Mouse (Mus musculus) hindbrain, embryonic 16.5 days (tissue): ENCODE results near the gene Vrk3. TPM values are rescaled to one million over a fixed set of nuclear protein-coding genes. Genes with fewer than 3 reads are reported as not detected.

ENCODE experiments used
- ATAC-seq: fragments of 200-750 bp; cut with Nextera tagmentation; 2 replicates; pipeline ENCODE4 v1.8.0; 2017; ENCODE audit warnings: moderate TSS enrichment, moderate library complexity
- H3K27ac ChIP-seq: fragments of 300-500 bp; sonication (generic); 2 replicates; pipeline ENCODE4 v1.5.1; 2014; ENCODE audit warnings: low read depth, mild to moderate bottlenecking, control low read depth, low read length, moderate library complexity
- H3K27me3 ChIP-seq: fragments of 300-500 bp; sonication (generic); replicated peaks from 2 replicates; pipeline ENCODE4 v1.6.1; 2014; ENCODE audit warnings: low read length; ENCODE audit not compliant: control insufficient read depth, insufficient read depth
- H3K36me3 ChIP-seq: fragments of 300-500 bp; sonication (generic); 2 replicates; pipeline ENCODE4 v1.6.1; 2014; ENCODE audit warnings: mild to moderate bottlenecking, low read length, moderate library complexity, mixed read lengths; ENCODE audit not compliant: control insufficient read depth, insufficient read depth
- H3K4me1 ChIP-seq: fragments of 300-500 bp; sonication (generic); 2 replicates; pipeline ENCODE4 v1.6.1; 2014; ENCODE audit warnings: low read depth, low read length; ENCODE audit not compliant: control insufficient read depth, insufficient read depth
- H3K4me2 ChIP-seq: fragments of 300-500 bp; sonication (generic); 2 replicates; pipeline ENCODE4 v1.6.1; 2014; ENCODE audit warnings: mild to moderate bottlenecking, low read length, control low read depth, moderate library complexity
- H3K4me3 ChIP-seq: fragments of 300-500 bp; sonication (generic); 2 replicates; pipeline ENCODE4 v1.5.1; 2014; ENCODE audit warnings: mild to moderate bottlenecking, low read length, control low read depth, moderate library complexity
- H3K9ac ChIP-seq: fragments of 300-500 bp; sonication (generic); 2 replicates; pipeline ENCODE4 v1.6.1; 2014; ENCODE audit warnings: low read depth, mild to moderate bottlenecking, control low read depth, low read length, moderate library complexity
- H3K9me3 ChIP-seq: fragments of 300-500 bp; sonication (generic); 2 replicates; pipeline ENCODE4 v1.6.1; 2014; ENCODE audit warnings: mild to moderate bottlenecking, low read length, moderate library complexity; ENCODE audit not compliant: control insufficient read depth
- WGBS: fragments of 180-500 bp; shearing (Covaris S2); extraction: QIAGEN DNeasy Blood & Tissue Kit; methylation state at CpG from one replicate; pipeline ENCODE4 v1.1.7; 2014; 5-methylcytosine and 5-hydroxymethylcytosine counted together
- polyA plus RNA-seq: library from polyadenylated mRNA; unstranded; fragments of >200 nt; fragmentation: Nextera tagmentation; extraction: Ambion mirVana; gene quantifications from 2 replicates; pipeline ENCODE4 v1.2.1, GENCODE M21; 2015

Vrk3 gene
- polyA plus RNA-seq, 1 experiment from 2014 or later, result 31.2 TPM

DNA sequence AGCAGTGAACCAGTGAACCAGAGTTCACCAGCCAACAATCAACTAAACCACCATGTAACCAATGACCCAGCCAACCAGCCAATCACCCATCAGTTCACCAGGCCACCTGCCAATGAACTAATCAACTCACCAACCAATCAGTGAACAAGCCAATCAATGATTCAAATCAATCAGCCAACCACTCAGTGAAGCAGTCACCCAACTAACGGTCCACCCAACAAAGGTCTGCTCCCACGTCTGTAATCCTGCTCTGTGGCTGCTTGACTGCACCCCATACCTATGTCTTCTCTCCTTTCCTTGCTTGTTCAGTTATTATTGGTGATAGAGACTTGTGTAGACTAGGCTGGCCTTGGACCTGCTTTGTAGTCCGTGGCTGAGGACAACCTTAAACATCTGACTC is 65.8 kb downstream of the Vrk3 start:
- H3K9me3 ChIP-seq, result no peaks in the 10 kb centered on the region
- no peak for ATAC-seq

DNA sequence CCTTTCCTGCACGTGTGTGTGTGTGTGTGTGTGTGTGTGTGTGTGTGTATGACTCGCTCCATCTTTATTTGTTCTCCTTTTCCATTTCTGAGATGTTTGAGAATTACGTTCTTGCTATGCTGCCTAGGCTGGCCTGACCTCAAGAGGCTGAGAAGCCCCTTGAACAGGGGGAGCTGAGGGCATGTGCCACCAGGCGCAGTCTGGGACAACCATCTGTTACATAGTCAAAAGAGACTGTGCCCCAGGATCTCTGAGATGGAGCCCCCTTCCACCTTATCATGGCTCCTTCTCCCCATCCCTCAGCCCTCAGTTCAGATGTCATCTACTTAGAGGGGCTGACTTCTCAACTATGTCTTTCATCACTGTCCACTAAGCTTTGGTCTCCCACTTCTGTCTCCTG is 66.2 kb downstream of the Vrk3 start:
- WGBS, result 92% methylated on average over 4 of the region's 4 CpGs
- Histone ChIP-seq H3K9me3 (no peaks in the 10 kb centered on the region), H3K27me3 (no peaks in the 10 kb centered on the region), H3K27ac (no peak overlapping the region), H3K4me1 (peaks cover 29% of the 10 kb centered on the region), H3K4me2 (no peak overlapping the region), H3K36me3 (no peaks in the 10 kb centered on the region), H3K9ac (no peak overlapping the region), H3K4me3 (no peak overlapping the region)
- no peak for ATAC-seq

More for the DNA sequence above, 65.8 kb downstream of the Vrk3 start:
- WGBS, result 87% methylated on average over 3 of the region's 3 CpGs
- Histone ChIP-seq H3K27ac (no peak overlapping the region), H3K27me3 (no peaks in the 10 kb centered on the region), H3K4me3 (no peak overlapping the region), H3K4me1 (peaks cover 28% of the 10 kb centered on the region), H3K4me2 (no peak overlapping the region), H3K9ac (no peak overlapping the region), H3K36me3 (no peaks in the 10 kb centered on the region)

DNA sequence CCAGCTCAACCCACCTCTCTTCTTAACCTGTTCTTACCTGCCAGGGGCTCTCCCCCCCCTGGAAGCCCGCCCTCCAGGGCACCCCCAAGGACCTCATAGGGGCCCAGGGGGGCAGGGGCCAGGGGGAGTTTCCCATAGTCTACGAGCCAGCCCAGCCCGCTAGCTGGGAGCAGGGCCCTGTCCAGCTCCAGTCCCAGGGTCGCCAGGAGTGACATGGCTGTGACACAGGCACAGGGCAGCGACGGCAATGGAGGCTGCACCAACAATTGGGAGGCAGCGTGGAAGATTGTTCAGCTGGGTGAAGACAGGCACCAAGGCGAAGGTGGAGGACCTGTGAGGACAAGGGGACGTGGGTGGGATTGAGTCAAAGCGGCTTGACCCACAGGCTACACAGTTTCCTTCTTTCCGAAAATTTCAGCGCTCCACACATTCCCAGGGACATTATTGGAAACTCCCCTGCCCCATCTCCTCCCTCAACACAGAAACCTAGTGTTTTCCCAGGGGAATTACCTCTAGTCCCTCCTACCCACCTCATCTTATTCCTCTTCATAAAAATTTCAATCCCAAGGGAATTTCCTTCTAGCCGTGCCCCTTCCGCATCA is 66.8 kb downstream of the Vrk3 start:
- Histone ChIP-seq H3K9me3 (no peaks in the 10 kb centered on the region), H3K4me1 (peaks cover 32% of the 10 kb centered on the region), H3K27ac (peak overlapping the region; percentile 73), H3K36me3 (no peaks in the 10 kb centered on the region), H3K4me3 (peak overlapping the region; percentile 82), H3K27me3 (no peaks in the 10 kb centered on the region), H3K9ac (peak overlapping the region; percentile 47; the same call in 1 of the 2 replicates), H3K4me2 (peak overlapping the region; percentile 61)
- WGBS, result 26% methylated on average over 14 of the region's 14 CpGs
- 0 out of 2 replicates have a peak, but pooled peaks have one; percentile 0 for ATAC-seq

DNA sequence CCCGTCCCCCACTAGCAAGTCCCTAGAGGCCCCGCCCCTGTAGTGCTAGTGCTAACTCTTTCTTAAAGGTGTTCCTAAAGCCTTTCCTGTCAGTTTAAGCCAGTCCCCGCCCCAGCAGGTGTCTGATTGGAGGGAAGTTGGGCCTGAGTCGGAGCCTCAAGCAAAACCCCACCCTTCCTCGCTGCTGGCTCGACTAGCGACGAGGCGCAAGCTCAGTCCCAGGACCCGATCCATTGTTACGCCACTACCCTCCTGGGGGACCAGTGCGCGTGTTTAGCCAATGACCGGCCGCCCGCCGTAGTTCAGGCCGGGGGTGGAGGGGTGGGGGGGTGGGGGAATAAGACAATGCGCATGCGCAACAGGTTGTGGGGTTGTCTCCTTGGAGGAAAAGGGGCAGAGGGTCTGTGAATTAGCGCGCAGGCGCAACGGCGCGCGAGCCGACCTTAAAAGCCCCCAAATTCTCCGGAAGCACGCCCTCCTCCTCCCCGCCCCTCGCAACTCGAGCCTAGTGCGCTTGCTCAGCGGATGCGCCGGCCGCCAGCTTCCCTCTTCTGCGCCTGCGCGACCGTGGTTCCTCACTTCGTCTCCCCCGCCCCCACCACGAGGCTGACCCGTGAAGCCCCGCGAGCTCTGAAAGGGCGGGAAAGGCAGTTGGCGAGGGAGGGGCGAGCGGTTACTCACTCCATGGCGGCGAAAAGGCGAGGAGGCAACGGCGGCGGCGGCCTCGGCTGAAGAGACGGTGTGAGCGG is 67.7 kb downstream of the Vrk3 start, which contains the start of the genes Nup62 and Il4i1:
TSS of gene Nup62 (plus strand) at position 368 of the 749 bp plus-strand sequence.
TSS of gene Il4i1 (plus strand) at position 667 of the 749 bp plus-strand sequence.
- under 1% methylated on average over 52 of the region's 62 CpGs for WGBS
- peak within 1 kb of the TSS; percentile 82 for H3K4me3 ChIP-seq
- H3K9me3 ChIP-seq, result no peaks in the 10 kb centered on the region
- peak within 1 kb of the TSS; percentile 89 for H3K9ac ChIP-seq
- H3K4me1 ChIP-seq, result peaks cover 32% of the 10 kb centered on the region
- peak within 1 kb of the TSS; percentile 61 for H3K4me2 ChIP-seq
- ATAC-seq, result peak; percentile 96
- peak within 1 kb of the TSS; percentile 91 for H3K27ac ChIP-seq
- H3K27me3 ChIP-seq, result no peaks in the 10 kb centered on the region
- H3K36me3 ChIP-seq, result no peaks in the 10 kb centered on the region

DNA sequence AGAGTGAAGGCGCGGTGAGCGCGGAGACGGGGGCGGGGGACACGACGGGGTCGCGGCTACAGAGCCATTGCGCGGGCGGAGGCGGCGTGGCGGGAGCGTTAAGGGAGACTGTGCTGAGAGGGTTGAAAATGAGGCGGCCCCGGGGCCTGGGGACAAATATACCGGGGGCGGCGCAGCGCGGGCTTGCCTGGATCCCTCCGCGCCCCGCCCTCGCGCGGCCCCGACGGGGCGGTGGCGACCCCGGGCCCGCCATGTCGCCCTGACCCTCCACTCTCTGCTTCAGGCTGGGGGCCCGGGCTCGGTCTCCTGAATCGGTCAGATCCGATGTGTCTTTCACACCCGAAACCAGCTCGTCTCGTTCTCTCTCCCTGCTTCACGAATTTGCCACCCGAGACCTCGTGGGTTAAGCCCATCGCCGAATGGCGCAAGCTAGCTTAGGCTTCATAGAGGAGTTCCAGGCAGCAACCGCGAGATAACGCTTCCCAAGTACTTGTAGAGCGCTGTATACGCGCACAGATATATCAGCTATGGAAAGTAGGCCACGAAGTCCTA is 68.3 kb downstream of the Vrk3 start, which contains the start of gene Atf5:
TSS of gene Atf5 (minus strand) at position 189 of the 552 bp plus-strand sequence.
- Histone ChIP-seq H3K4me1 (peaks cover 32% of the 10 kb centered on the region), H3K9ac (peak within 1 kb of the TSS; percentile 89), H3K9me3 (no peaks in the 10 kb centered on the region), H3K27ac (peak within 1 kb of the TSS; percentile 91), H3K36me3 (no peaks in the 10 kb centered on the region), H3K4me3 (peak within 1 kb of the TSS; percentile 82), H3K27me3 (no peaks in the 10 kb centered on the region), H3K4me2 (peak within 1 kb of the TSS; percentile 61)
- ATAC-seq, result peak; percentile 37
- WGBS, result under 1% methylated on average over 30 of the region's 57 CpGs

DNA sequence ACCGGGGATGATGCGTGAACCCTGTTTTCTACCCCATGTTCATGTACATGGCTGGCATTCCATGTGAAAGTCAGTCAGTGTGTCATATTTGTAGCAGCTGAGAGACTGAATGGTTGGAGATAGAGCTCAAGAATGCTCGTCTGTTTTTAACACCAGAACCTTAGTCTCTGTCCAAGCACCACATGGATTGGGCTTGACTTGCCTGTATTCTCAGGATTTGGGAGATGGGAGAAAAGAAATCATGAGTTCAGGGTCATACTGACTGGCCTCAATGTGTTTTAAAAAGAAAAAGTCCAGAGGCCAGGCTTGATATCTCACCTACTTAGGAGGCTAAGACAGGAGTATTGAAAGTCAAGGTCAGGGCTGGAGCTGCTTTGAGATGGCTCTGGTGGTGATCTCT is 69.2 kb downstream of the Vrk3 start:
- H3K27me3 ChIP-seq, result no peaks in the 10 kb centered on the region
- H3K4me1 ChIP-seq, result peaks cover 32% of the 10 kb centered on the region
- H3K36me3 ChIP-seq, result no peaks in the 10 kb centered on the region
- H3K9ac ChIP-seq, result peak overlapping the region; percentile 89
- ATAC-seq, result no peak
- H3K27ac ChIP-seq, result no peak overlapping the region
- peak overlapping the region; percentile 60 for H3K4me2 ChIP-seq
- H3K4me3 ChIP-seq, result peak overlapping the region; percentile 82
- 23% methylated on average over 3 of the region's 3 CpGs for WGBS
- no peaks in the 10 kb centered on the region for H3K9me3 ChIP-seq

DNA sequence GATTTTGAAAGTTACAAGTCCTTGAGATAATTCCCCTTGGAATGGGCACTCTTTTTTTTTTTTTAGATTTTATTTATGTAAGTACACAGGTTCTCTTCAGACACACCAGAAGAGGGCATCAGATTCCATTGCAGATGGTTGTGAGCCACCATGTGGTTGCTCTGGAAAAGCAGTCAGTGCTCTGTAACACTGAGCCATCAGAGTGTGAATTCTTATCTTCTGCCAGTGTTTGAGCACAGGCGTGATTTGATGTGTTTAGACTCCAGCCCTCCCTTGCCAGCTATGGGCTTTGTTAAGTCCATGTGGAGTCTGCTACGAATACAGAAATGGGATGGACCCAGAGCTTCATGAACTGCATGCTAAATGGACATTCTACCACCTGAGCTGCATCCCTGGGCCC is 70.0 kb downstream of the Vrk3 start:
- Histone ChIP-seq H3K36me3 (no peaks in the 10 kb centered on the region), H3K9ac (no peak overlapping the region), H3K27ac (no peak overlapping the region), H3K4me1 (peaks cover 32% of the 10 kb centered on the region), H3K4me3 (0 out of 2 replicates have a peak overlapping the region, but pooled peaks have one; percentile 0), H3K4me2 (peak overlapping the region; percentile 60), H3K9me3 (no peaks in the 10 kb centered on the region), H3K27me3 (no peaks in the 10 kb centered on the region)
- WGBS, result 23% methylated on average over 2 of the region's 2 CpGs
- ATAC-seq, result no peak

DNA sequence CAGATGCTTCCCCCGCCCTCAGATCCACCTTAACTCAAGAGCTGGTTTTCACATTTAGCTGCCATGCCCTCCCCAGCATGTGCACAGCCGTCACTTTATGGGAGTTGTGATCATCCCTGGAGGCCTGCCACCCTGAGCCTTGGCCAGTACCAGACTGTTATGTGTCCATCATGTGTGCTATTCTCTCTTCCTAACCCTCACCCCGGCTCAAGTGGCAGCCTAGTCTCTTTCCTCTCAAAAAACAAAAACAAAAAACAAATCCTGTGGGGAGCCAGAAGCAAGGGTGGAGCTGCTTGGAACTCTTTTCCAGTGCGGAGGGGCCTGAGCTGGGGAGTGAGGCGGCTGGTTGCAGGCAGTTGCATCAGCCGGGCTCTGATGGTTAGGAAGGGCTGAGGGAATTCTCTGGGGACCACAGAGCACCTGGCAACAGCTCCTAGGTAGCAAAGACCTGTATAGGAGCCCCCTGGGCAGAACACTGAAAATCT is 70.6 kb downstream of the Vrk3 start:
- Histone ChIP-seq H3K27me3 (no peaks in the 10 kb centered on the region), H3K4me2 (peak overlapping the region; percentile 60), H3K4me3 (peak overlapping the region; percentile 4; the same call in 1 of the 2 replicates), H3K36me3 (no peaks in the 10 kb centered on the region), H3K27ac (peak overlapping the region; percentile 9; the same call in 1 of the 2 replicates), H3K9me3 (no peaks in the 10 kb centered on the region), H3K9ac (peak overlapping the region; percentile 36; the same call in 1 of the 2 replicates), H3K4me1 (peaks cover 32% of the 10 kb centered on the region)
- no peak for ATAC-seq
- WGBS, result 37% methylated on average over 6 of the region's 6 CpGs

DNA sequence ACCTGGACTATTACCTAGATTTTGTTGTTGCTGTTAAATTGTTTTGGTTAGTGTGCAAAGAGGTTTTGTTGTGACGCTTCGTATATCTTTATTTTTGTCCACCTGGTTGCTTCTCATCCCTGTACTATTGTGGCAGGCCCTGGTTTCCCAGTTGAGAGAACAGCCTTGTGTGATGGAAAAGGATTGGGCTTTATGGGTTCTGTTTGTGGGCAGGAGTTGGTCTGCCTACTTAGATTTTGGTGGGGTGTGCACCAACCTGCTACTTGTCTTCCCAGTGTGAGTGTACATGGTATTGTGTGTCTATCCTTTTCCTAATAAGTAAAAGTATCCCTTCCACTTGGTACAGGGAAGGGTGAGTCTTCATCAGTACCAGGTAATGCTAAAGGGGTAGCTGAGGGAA is 71.2 kb downstream of the Vrk3 start:
- Histone ChIP-seq H3K4me2 (peak overlapping the region; percentile 60; the same call in 1 of the 2 replicates), H3K27me3 (no peaks in the 10 kb centered on the region), H3K9me3 (no peaks in the 10 kb centered on the region), H3K4me1 (peaks cover 32% of the 10 kb centered on the region), H3K27ac (no peak overlapping the region), H3K9ac (no peak overlapping the region), H3K36me3 (no peaks in the 10 kb centered on the region), H3K4me3 (no peak overlapping the region; the same call in 1 of the 2 replicates)
- WGBS, result 98% methylated on average over 2 of the region's 2 CpGs
- no peak for ATAC-seq
